7 mouse cellular contexts compared by ENCODE assay signal in genomic region chr4:106996305-106997076, GRCm38 (mm10).
DNase-seq lines count a peak whose midpoint lies in the region; ATAC-seq and TF ChIP-seq lines count a peak whose summit lies in the region.

No protein-coding gene starts in this region.

- peak; percentile 39 to 50 for DNase-seq in layer of hippocampus, adult 8-10 months (ENCODE audit: low spot score in 2 of 2)
- DNase-seq in layer of hippocampus, postnatal 14 days (ENCODE audit: low spot score in 2 of 2) = no peak
- peak; percentile 67 for DNase-seq in brain, embryonic 14.5 days (ENCODE audit: low read depth)
- DNase-seq in lung, postnatal 14 days = peak; percentile 52
- DNase-seq in cerebellum, adult 9-10 months = no peak
- no peak for DNase-seq in ovary, postnatal 10 days (ENCODE audit: low spot score)

- no peak for TF ChIP-seq CTCF in brain, embryonic 14.5 days (IDR thresholded peaks at IDR 0.05; ENCODE audit: borderline replicate concordance, extremely low read depth, insufficient read depth, insufficient read length)

- TF ChIP-seq POLR2A in brain, embryonic 14.5 days (IDR thresholded peaks at IDR 0.05; ENCODE audit: borderline replicate concordance, extremely low read depth, insufficient read depth, insufficient read length, poor library complexity, severe bottlenecking) = no peak

- ATAC-seq in frontal cortex, adult (ENCODE audit: low TSS enrichment) = peak; percentile 70

Comparison
In these comparisons a context has a peak if more than half of its experiments do, and no peak if none do; other contexts are left out.
1. DNase-seq: peak in layer of hippocampus, adult 8-10 months (2 of 2), brain, embryonic 14.5 days (single experiment) and lung, postnatal 14 days (single experiment); none in layer of hippocampus, postnatal 14 days (0 of 2), cerebellum, adult 9-10 months (single experiment) and ovary, postnatal 10 days (single experiment).